Mouse (Mus musculus): ENCODE measurements around the gene Pnpla2.

Pnpla2 gene

DNA sequence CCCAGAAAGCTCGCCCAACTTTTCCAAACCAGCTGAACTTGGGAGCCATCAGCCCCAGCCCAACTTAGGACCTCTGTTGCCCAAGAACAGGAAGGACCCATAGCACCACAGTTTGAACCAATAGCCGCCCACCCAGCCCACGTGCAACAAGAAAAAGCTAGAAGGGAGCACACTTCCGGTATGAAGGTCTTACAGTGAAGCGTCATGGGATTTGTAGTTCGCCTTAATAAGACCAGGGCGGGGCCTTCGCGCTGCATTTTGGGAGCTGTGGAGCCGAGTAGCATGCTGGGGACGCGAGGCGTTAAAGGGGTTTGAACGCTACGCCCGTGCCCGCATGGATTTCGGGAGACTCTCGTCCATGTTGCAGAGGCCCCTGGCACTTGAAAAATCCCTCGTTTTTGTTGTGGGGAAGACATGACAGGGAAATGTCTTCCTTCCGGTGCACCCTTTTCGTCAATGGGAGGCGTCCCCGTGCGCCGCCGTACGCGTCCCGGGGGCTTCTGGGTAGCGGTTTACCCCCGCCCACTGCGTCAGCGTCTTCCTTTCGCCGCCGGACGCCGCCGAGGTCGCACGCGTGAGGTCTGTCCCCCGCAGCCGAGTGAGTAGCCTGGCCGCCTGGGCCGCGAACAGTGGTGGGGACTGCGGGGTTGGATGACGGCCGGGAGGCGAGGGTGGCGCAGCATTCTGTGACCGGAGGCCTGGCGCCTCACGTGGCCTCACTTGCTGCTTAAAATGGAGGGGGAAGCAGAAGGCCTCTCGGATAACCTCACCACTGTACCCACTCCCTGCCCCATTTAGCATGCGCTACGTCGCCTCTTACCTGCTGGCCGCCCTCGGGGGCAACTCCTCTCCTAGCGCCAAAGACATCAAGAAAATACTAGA, 7.6 kb upstream of the Pnpla2 start, which contains the start of gene Rplp2:
Rplp2 (plus strand) TSS at position 261 of the 882 bp plus-strand sequence.
- DNase-seq (ENCODE audit: low spot score), result peak; percentile 90

DNA sequence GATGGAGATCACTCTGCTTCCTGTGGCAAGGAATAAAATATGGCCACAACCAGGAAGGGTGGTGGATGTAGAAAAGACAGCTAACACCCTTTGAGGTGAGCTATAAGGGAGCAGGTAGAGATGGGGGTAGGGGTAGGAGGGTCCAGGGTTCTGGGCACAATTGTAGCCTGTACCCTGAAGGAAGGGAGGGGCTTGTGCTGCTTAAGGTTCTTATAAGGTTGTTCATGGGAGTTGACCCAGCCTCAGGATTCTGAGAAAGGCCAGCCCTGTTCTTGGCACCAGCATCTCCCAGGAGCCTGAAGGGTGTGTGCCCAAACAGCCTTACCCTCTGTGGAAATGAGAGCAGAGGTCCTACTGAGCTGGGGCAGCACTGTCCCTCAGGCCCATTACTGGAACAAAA, 3.1 kb upstream of the Pnpla2 start:
- DNase-seq (ENCODE audit: low spot score), result no peak

DNA sequence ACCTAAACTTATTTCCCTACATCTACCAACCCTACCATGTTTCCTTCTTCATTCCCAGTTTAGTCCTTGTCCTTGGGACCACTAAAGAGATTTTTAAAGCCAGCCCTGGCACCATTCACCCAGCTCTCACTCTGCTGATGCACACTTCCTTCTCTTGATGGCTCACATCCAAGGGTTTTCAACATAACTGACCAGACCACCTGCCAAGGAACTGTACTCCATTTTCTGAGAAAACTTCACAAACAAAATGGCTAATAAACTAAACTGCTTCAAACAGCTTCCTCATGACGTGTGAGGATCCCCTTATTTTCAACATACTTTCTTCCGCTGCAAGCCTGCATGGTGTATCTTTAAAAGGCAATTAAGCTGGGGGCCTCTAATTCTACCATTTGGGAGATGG, 1.4 kb upstream of the Pnpla2 start:
- no peak for DNase-seq (ENCODE audit: low spot score)

DNA sequence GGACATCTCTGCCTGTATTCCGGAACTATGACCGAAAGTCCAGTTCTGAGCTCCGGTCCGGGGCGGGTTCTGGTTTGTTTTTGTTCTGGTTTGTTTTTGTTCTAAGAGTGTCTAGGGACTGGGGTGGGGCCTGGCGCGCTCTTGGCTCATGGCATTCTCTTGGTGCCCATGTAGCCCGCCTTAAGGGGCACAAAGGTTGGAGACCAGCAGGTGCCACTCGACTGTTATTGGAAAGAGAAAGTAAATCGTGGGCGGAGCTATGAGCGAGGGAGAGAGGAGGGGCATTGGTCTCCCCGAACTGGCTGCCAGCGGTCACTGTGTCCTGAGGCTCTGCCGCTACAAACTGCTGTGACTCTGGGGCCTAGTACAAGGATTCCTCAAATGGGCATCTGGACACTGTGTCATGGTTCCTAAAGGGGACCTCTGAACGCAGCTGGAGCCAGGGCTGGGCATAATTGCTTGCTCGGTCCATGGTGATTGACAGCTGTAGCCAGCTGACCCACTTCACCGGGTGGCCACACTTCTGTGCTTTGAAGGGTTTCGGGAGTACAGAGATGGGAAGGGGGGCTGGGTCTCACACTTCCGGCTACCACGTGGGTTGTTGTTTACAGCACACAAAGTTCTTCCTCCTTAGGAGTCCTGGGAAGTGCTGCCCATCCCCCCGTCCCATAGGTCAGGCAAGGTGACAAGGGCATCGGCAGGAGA, 764 bp downstream of the Pnpla2 start:
- no peak for DNase-seq (ENCODE audit: low spot score)

DNA sequence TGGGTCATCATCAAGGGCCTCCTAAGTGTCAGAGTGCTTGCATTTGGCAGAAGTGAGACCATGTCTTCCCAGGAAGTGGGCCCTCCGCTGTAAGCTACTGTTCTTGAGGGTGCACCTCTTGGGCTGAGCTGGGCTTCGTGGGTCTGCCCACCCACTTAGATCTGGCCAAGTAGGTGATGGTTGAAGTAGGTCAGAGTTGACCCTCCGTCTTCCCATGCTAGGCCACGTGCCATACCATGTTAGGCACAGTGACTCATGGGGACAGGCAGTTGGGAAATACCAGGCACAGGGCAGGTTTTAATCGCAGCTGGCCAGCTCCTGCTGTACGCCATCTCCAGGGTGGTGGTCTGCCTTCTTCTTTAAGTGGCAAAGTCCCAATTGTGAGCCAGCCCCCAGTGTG, 1.7 kb downstream of the Pnpla2 start:
- DNase-seq (ENCODE audit: low spot score), result no peak

DNA sequence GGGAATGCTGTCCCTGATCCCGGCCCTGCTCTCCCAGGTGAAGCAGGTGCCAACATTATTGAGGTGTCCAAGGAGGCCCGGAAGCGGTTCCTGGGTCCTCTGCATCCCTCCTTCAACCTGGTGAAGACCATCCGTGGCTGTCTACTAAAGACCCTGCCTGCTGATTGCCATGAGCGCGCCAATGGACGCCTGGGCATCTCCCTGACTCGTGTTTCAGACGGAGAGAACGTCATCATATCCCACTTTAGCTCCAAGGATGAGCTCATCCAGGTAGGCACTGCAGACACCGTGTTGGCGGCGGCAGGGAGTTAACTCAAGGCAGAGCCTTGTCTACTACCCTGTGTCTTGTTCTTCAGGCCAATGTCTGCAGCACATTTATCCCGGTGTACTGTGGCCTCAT, 2.2 kb downstream of the Pnpla2 start:
- DNase-seq (ENCODE audit: low spot score), result no peak

DNA sequence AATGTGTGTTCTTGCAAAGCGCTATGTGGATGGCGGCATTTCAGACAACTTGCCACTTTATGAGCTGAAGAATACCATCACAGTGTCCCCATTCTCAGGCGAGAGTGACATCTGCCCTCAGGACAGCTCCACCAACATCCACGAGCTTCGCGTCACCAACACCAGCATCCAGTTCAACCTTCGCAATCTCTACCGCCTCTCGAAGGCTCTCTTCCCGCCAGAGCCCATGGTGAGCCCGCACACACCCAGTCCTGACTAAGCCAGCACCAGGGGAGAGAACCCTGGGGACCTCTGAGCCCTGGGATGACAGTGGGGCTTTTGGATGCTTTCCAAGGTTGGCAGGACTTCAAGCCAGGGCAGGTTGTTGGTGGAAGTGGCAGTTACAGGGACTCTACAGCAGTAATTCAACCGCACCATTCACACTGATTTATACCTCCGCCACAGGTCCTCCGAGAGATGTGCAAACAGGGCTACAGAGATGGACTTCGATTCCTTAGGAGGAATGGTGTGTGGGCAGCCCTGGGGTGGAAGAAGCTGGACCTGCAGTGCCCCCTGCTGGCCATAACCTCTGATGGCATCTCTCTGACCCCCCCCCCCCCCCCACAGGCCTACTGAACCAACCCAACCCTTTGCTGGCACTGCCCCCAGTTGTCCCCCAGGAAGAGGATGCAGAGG, 3.1 kb downstream of the Pnpla2 start:
- no peak for DNase-seq (ENCODE audit: low spot score)

DNA sequence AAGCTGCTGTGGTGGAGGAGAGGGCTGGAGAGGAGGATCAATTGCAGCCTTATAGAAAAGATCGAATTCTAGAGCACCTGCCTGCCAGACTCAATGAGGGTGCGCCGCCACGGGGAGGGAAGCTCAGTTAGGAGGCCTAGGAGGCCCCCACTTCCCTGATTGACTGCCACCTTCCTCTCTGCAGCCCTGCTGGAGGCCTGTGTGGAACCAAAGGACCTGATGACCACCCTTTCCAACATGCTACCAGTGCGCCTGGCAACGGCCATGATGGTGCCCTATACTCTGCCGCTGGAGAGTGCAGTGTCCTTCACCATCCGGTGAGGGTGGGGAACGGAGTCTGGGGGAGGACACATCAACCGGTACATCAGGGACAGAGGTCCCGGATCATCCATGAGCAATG, 3.7 kb downstream of the Pnpla2 start:
- no peak for DNase-seq (ENCODE audit: low spot score)

DNA sequence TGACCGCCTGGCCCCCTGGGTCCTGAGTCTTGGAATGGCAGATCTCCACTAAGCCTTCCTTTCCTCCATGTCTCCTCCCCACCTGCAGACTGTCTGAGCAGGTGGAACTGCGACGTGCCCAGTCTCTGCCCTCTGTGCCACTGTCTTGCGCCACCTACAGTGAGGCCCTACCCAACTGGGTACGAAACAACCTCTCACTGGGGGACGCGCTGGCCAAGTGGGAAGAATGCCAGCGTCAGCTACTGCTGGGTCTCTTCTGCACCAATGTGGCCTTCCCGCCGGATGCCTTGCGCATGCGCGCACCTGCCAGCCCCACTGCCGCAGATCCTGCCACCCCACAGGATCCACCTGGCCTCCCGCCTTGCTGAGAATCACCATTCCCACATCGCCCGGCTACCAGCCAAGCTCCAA, 4.3 kb downstream of the Pnpla2 start:
- no peak for DNase-seq (ENCODE audit: low spot score)

DNA sequence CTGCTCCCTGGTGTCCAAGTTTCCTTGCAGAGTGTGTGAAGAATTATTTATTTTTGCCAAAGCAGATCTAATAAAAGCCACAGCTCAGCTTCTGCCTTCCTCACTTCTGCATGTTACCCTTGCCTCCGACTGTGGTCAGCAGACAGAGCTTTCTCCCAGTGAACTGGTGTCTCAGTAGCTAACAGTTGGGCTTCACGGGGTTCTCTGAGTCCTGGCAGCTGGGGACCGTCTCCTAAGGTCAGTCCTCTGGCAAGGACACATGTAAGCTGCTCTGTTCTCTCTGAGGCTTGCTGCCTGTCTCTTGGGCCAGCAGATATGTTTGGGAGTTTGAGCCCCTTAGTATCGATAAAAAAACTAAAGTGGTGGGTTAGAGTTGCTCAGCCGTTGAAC, 5.0 kb downstream of the Pnpla2 start:
- no peak for DNase-seq (ENCODE audit: low spot score)

DNA sequence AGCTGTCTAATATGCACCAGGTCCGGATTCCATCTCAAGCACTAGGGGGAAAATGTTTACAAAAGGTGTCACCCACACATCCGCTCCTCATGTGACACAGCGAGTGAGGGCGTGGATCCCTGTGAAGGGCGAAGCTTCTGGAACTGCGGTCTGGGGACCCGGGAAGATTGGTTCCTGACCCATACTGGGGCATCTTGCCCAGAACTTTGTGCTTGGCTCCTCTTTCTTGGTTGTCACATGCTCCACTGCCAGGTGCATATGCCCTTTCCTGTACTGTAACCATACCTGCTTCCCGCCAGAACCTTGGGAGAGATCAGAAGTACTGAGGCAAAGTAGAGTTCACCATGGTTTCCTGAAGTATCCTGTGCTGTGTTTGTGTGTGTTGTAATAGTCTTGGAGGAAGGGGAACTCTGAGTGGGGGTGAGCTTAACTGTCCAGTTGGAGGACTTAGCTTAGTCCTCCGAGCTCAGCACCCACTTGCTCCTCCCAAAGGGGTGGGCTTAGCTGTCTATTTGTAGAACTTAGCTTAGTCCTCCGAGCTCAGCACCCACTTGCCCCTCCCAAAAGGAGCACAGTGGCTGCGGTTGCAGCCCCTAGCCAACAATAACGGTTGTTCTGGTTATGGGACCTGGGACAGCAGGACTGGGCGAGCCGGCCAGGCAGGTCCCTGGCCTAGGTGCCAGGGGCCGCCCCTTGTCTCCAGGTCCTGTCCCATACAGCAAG, 5.6 kb downstream of the Pnpla2 start, which contains the start of gene Cracr2b:
Cracr2b (plus strand) TSS at position 704 of the 723 bp plus-strand sequence.
- no peak for DNase-seq (ENCODE audit: low spot score)

DNA sequence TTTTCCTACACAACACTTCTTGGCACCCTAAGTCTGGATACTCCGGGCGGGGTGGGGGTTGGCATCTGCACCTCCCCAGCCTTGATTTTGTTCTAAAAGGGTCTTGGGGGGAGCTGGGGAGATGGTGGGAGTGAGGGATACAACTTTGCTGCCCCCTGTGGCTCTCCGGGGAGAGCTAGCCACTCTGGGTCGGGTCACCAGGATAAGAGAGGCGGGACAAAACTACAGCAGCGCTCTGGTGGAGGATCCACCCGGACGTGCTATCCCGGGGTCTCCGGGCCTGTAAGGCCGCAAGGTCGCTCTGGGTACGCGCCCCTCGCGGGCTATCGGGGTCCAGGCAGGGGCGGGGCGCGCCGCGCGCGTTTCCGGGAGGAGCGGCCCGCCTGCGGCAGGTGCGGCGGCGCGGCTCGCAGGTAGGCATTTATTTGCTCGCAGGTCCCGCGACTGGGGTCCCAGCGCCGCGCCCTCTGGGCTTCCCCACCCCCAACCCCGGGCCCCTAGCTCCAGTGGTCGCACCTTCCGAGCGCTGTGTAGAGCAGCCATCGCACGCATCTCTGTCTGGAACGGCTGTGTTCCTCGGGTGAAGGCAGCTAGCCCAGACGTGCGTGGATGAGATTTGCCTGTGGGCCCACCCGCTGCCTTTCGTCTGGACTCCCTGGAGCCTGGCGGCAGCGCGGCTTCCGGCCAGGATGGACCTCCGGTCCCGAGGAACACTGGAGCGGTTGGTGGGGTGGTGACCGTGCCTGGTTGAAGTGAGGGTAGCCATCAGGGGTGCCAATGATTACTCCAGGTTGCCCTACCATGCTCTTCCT, 6.7 kb downstream of the Pnpla2 start:
- no peak for DNase-seq (ENCODE audit: low spot score)

DNA sequence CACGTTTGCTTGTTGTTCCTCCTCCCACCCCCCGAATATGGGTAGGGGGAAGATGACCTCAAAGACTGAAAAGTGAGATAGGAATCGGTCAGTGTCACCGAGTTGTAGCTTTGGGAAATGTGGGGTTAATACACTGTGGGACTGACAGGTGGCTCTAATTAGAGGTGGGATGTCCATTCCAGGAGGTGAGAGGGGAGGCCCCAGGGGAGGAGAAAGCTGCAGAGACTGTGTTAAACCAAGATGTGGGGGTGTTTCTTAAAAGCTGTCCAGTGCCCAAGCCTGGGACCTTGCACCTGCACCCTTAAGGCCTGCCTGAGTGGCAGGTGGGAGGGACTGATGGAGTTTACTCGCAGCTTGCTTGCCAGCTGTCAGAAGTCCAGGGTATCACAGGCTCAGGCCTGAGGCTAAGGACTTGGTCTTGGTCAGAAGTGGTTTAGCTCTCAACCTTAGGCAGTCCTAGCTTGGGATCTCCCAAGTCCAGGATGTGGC, 7.4 kb downstream of the Pnpla2 start:
- no peak for DNase-seq (ENCODE audit: low spot score)

DNA sequence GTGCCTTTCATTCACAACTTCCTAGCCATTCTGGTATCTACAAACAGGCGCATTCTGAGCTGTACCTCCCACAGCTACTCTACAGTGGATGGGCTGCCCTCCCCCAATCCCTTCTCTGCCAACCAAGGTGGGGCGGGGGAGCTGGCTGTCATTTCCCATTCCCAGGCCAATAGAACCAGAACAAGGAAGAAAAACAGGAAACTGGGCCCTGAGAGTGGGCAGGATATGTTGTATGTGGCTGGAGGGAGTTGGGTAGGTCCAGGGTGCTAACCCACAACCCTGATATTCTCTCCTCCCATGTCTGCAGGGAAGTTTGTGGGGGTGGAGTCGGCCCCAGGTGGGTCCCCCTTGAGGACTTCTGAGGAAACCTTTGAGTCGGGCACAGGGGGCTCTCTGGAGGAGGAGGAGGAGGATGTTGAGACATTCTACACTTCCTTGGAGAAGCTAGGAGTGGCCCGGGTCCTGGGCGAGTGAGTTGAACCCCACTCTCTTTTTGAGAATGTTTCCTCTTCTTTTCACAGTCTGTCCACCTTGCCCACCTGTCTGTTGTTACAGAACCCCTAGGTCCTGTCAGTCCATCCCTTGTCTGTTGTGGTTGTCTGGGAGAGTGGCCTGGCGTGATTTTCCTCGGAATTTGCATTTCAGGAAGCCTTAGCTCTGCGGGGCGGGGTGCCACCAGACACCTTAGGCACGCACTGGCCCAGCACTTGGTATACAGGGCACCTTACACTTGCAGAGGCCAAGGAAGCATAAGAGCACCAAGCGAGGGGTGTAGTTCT, 9.0 kb downstream of the Pnpla2 start:
- no peak for DNase-seq (ENCODE audit: low spot score)

DNA sequence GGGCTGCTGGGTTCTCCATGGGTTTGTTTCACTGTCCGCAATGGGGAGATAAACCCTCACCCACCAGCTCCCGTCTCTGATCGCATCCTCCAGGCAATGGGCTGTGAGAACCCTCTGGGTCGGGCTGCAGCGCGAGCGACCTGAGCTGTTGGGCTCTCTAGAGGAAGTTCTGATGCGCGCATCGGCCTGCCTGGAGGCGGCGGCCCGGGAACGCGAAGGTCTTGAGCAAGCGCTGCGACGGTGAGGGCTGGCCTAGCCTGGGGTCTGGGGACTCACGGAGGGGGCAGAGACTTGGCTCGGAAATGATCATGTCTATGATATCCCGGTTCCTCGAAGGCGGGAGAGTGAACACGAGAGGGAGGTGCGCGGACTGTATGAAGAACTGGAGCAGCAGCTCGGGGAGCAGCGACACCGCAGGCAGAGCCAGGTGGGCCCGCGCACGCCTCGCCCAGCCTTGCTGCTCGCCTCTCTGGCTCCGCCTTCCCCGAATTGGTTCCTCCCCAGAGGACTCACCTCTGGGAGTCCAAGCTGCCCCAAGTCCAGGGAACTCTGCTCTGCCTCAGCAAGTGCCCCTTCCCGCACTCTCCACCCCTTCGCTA, 9.7 kb downstream of the Pnpla2 start:
- DNase-seq (ENCODE audit: low spot score), result no peak

DNA sequence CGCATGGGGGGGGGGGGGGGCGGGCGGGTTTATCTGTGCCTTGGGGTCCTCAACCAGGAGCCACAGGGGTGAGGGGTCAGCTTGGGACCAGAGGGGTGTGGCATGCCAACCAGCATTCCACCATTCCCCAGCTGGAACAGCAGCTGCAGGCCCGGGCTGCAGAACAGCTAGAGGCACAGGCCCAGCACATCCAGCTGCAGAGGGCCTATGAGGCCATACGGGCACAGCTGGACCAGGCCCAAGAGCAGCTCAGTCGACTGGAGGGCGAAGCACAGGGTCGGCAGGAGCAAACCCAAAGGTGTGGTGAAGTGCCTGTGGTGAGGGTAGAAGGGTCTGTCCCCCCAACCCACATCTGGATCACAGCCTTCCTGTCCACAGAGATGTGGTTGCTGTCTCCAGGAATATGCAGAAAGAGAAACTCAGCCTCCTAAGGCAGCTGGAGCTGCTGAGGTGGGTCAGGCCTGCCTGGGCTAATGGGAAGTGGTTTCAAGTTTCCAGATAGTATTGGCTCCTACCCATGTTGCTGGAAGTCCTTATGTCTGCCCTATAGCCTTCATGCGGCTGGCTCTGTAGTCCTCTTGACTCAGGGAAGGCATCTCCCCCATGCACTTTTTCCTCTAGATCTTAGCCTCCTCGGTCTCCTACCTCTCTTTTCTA, 10.5 kb downstream of the Pnpla2 start:
- DNase-seq (ENCODE audit: low spot score), result no peak

DNA sequence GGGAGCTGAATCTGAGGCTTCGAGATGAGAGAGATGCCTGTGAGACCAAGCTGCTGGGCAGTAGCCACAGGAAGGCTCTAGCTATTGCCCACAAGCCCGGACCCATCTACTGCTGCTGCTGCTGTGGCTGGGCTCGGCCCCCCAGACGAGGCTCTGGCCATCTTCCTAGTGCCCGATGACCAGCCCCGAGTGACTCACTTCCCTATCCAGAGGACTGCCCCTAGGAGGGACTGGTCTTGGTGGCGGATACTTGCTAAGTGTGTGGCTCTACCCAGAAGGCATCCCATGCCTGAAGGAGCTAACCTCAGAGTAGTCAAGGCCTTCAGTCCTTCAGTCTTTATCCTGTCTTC, 11.0 kb downstream of the Pnpla2 start:
- no peak for DNase-seq (ENCODE audit: low spot score)

DNA sequence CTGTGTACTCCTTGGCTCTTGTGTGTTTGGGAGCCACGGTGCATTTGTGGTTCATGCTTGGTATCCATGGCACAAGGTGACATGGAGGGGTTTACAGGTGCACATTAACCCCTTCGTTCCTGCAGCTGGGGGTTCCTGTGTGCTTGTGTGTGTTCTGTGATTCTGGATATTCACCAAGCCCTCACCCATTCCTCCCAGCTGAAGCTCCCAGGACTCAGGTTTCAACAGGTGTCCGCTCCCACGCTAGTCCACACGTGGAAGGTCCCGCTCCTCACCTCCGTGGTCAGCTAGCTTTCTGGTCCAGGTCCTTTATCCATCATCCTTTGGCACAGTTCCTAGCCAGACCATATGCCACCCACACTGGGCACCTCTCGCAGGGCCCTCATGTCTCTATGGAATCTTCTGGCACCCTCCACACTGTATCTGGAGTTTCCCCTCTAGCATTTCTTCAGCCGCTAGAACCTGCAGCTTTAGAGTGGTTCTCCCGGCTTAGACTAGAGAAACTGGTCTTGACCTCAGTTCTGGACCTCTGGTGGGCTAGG, 11.7 kb downstream of the Pnpla2 start:
- no peak for DNase-seq (ENCODE audit: low spot score)

All from c-Kit-positive CD71-positive TER-119-positive erythroid progenitor cells, embryonic 14.5 days (primary cell).